Comparison of ENCODE assay signal across 8 mouse cellular contexts in the genomic region with DNA sequence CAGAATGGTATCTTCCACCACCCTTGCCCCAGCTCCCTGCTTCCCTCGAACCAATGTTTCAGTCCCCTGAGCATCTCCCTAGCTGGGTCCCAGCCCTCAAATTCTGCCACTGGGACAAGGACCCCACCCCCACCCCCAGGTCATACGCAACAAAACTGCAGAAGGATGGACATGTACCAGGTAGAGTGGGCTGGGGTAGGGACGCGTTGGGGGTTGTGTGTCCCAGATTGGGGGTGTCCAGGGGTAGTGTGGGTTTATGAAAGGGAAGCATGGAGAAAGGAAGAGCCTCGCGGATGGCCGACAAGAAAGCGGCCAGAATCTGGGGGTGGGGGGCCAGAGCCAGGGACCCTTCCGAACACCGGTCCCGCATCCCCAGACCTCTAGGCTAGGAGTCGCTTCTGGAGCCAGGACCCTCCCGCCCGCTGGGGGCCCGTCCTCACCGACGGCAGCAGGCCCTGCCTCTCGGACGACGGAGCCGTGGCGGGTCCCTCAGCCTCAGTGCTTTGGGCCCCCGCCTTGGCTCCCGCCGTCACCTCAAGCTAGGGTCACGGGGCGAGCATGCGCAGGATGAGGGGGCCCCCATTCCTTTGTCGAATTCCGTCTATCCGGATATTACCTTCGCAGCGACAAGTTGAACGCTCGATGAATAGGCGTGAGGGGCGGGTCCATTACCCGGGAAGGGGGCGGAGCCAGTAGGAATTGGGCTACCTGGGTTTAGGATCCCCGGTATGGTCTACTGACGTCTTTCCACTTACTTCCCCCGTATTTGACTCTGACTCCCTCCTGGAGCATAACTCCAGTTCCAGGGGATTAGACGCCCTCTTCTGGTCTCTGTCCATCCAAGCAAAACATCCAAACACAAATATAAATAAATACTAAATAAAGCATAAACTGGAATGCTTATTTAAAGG. TPM values are rescaled to one million over a fixed set of nuclear protein-coding genes. Genes with fewer than 3 reads are reported as not detected.
A peak's percentile ranks its signal among the peaks of the same experiment; 100 is the strongest.
DNase-seq lines count a peak whose midpoint lies in the region; ATAC-seq lines count a peak whose summit lies in the region.

A gene (minus strand): TSS at position 521 of the 911 bp plus-strand sequence.

- peak; percentile 93 for ATAC-seq in inflammation-experienced regulatory T-cells, adult 6 months
- ATAC-seq in megakaryocyte, adult 5-6 weeks (ENCODE audit: poor library complexity, severe bottlenecking), result peak; percentile 36

- DNase-seq in adrenal gland, postnatal 10 days, result peak; percentile 82
- DNase-seq in embryo, embryonic 11 days, result peak; percentile 89
- DNase-seq in gastrocnemius, postnatal 25 days, result peak; percentile 40
- DNase-seq in left cerebral cortex, adult 9 months (ENCODE audit: low spot score in 2 of 2), result peak; percentile 88 to 91
- DNase-seq in right cerebral cortex, adult 18-20 months, result peak; percentile 93
- DNase-seq in urinary bladder, postnatal 25 days (ENCODE audit: low spot score), result peak; percentile 70

RNA-seq across cellular contexts. Expression of the gene that starts here (rescaled TPM):
- 1 to 10 TPM; 8.0 to 9.5 TPM for total RNA-seq in adrenal gland, postnatal 10 days (2021)
- under 1 TPM; 0.56 to 0.83 TPM for total RNA-seq in gastrocnemius, postnatal 25 days (2021)
- 1 to 10 TPM; 1.3 to 3.1 (median 2.3) TPM for polyA plus RNA-seq in inflammation-experienced regulatory T-cells, adult 6 months (2017; shearing (Covaris generic))
- total RNA-seq in megakaryocyte, adult 5-6 weeks (2015), result 0.66 TPM in 1 of 2 replicates, not detected in the other
- 0.92 TPM in 1 of 2 replicates, not detected in the other for total RNA-seq in megakaryocyte, adult 5-6 weeks (2017)

Comparison
In these comparisons a context has a peak if more than half of its experiments do, and no peak if none do; other contexts are left out.
1. Peak in every context shown above with its lines: DNase-seq and ATAC-seq.
2. RNA of the gene that starts here (total RNA-seq): 8.0 to 9.5 TPM in adrenal gland, postnatal 10 days; 0.66 to 0.92 TPM in megakaryocyte, adult 5-6 weeks and 0.56 to 0.83 TPM in gastrocnemius, postnatal 25 days; every median in the first group is over 4 times any median in the second.
3. Peak in DNase-seq in gastrocnemius, postnatal 25 days; RNA of the gene not detected or under 1 TPM.
4. Peak in ATAC-seq in megakaryocyte, adult 5-6 weeks; RNA of the gene not detected or under 1 TPM.
5. DNase-seq: peak in every context shown above with its lines; median percentile 93 in right cerebral cortex, adult 18-20 months; 90 in left cerebral cortex, adult 9 months; 89 in embryo, embryonic 11 days; 82 in adrenal gland, postnatal 10 days; 70 in urinary bladder, postnatal 25 days; 40 in gastrocnemius, postnatal 25 days.